Mouse (Mus musculus) intestine, embryonic 14.5 days (tissue): ENCODE measurements around the gene Slc26a8. TPM values are rescaled to one million over a fixed set of nuclear protein-coding genes. Genes with fewer than 3 reads are reported as not detected.

ENCODE experiments used
- ATAC-seq: fragments of 200-750 bp; cut with Nextera tagmentation; replicated peaks from 2 replicates; pipeline ENCODE4 v1.8.0; 2017; ENCODE audit warnings: low read depth, moderate number of reproducible peaks, moderate TSS enrichment, moderate library complexity; ENCODE audit not compliant: low FRiP score, low TSS enrichment
- DNase-seq: peaks from one replicate; pipeline ENCODE4 v3.0.0-alpha.2; 2018; ENCODE audit warnings: low spot score
- H3K27ac ChIP-seq: fragments of 300-500 bp; sonication (generic); 2 replicates; pipeline ENCODE4 v1.5.1; 2014; ENCODE audit warnings: low read depth, mild to moderate bottlenecking, control low read depth
- H3K27me3 ChIP-seq: fragments of 300-500 bp; sonication (generic); replicated peaks from 2 replicates; pipeline ENCODE4 v1.6.1; 2014; ENCODE audit warnings: low read length, control low read depth; ENCODE audit not compliant: control insufficient read depth, insufficient read depth
- H3K36me3 ChIP-seq: fragments of 300-500 bp; sonication (generic); 2 replicates; pipeline ENCODE4 v1.6.1; 2014; ENCODE audit warnings: low read length, control low read depth; ENCODE audit not compliant: control insufficient read depth, insufficient read depth
- H3K4me1 ChIP-seq: fragments of 300-500 bp; sonication (generic); replicated peaks from 2 replicates; pipeline ENCODE4 v1.6.1; 2014; ENCODE audit warnings: low read length, control low read depth, mixed read lengths; ENCODE audit not compliant: control insufficient read depth, insufficient read depth
- H3K4me2 ChIP-seq: fragments of 300-500 bp; sonication (generic); 2 replicates; pipeline ENCODE4 v1.6.1; 2014; ENCODE audit warnings: low read length
- H3K4me3 ChIP-seq: fragments of 300-500 bp; sonication (generic); 2 replicates; pipeline ENCODE4 v1.5.1; 2014; ENCODE audit warnings: low read depth, low read length, control low read depth, mixed read lengths
- H3K9ac ChIP-seq: fragments of 300-500 bp; sonication (generic); 2 replicates; pipeline ENCODE4 v1.6.1; 2014; ENCODE audit warnings: mild to moderate bottlenecking, low read length
- H3K9me3 ChIP-seq: fragments of 300-500 bp; sonication (generic); 2 replicates; pipeline ENCODE4 v1.6.1; 2016; ENCODE audit warnings: low read length, control low read depth; ENCODE audit not compliant: control insufficient read depth
- WGBS: fragments of 180-500 bp; shearing (Covaris S2); extraction: QIAGEN DNeasy Blood & Tissue Kit; methylation state at CpG from one replicate; pipeline ENCODE4 v1.1.7; 2014; 5-methylcytosine and 5-hydroxymethylcytosine counted together
- polyA plus RNA-seq: library from polyadenylated mRNA; unstranded; fragments of >200 nt; fragmentation: Nextera tagmentation; extraction: Ambion mirVana; gene quantifications from 2 replicates; pipeline ENCODE4 v1.2.1, GENCODE M21; 2014

Slc26a8 gene
- polyA plus RNA-seq, 1 experiment from 2014 or later, result 0.35 TPM

GRCm38 (mm10) chr17:28591476-28591875 lies 98.6 kb downstream of the Slc26a8 start:
- Histone ChIP-seq H3K4me2 (no peak overlapping the region), H3K27ac (no peak overlapping the region)
- 91% methylated on average over 5 of the region's 5 CpGs for WGBS

GRCm38 (mm10) chr17:28590596-28590995 lies 99.4 kb downstream of the Slc26a8 start:
- Histone ChIP-seq H3K9me3 (no peaks in the 10 kb centered on the region), H3K27ac (no peak overlapping the region), H3K4me1 (no peaks in the 10 kb centered on the region), H3K4me3 (no peak overlapping the region), H3K27me3 (no peaks in the 10 kb centered on the region), H3K4me2 (no peak overlapping the region), H3K9ac (no peak overlapping the region), H3K36me3 (peaks cover 73% of the 10 kb centered on the region)
- DNase-seq (no peak), ATAC-seq (no peak)
- 84% methylated on average over 3 of the region's 3 CpGs for WGBS

More at GRCm38 (mm10) chr17:28591476-28591875, 98.6 kb downstream of the Slc26a8 start:
- ATAC-seq (no peak), DNase-seq (no peak)
- Histone ChIP-seq H3K27me3 (no peaks in the 10 kb centered on the region), H3K9me3 (no peaks in the 10 kb centered on the region), H3K4me3 (no peak overlapping the region), H3K9ac (no peak overlapping the region), H3K36me3 (peaks cover 81% of the 10 kb centered on the region), H3K4me1 (no peaks in the 10 kb centered on the region)

- H3K4me3 ChIP-seq, result no peak overlapping the region
- H3K4me2 ChIP-seq, result no peak overlapping the region
- no peaks in the 10 kb centered on the region for H3K4me1 ChIP-seq
- H3K27me3 ChIP-seq, result no peaks in the 10 kb centered on the region
- 84% methylated on average over 2 of the region's 2 CpGs for WGBS
- peaks cover 60% of the 10 kb centered on the region for H3K36me3 ChIP-seq
- no peaks in the 10 kb centered on the region for H3K9me3 ChIP-seq
- no peak for DNase-seq
- no peak overlapping the region for H3K9ac ChIP-seq
- no peak overlapping the region for H3K27ac ChIP-seq
- ATAC-seq, result no peak
Measured at GRCm38 (mm10) chr17:28588591-28588990, 101.4 kb downstream of the Slc26a8 start.

Other genes starting within 250 kb of the Slc26a8 start
- 8.1 and 8.7 TPM in 2 replicates for gene Fkbp5, start 172.7 kb downstream of the Slc26a8 start, polyA plus RNA-seq
- gene Armc12, start 159.4 kb downstream of the Slc26a8 start, polyA plus RNA-seq, result not detected in 2 replicates
- gene Clpsl2, start 140.8 kb downstream of the Slc26a8 start, polyA plus RNA-seq, result not detected in 2 replicates
- 18.6 and 323 TPM in 2 replicates for gene Clps, start 129.5 kb downstream of the Slc26a8 start, polyA plus RNA-seq
- 1.5 and 2.0 TPM in 2 replicates for gene Lhfpl5, start 114.6 kb downstream of the Slc26a8 start, polyA plus RNA-seq
- gene Srpk1, start 67.5 kb downstream of the Slc26a8 start, polyA plus RNA-seq, result 124 and 126 TPM in 2 replicates
- 60.7 and 62.6 TPM in 2 replicates for gene Mapk14, start 1.1 kb upstream of the Slc26a8 start, polyA plus RNA-seq
- gene AC170998.1, start 35.9 kb upstream of the Slc26a8 start, polyA plus RNA-seq, result 4.0 and 4.7 TPM in 2 replicates
- 135 and 136 TPM in 2 replicates for gene Mapk13, start 79.1 kb upstream of the Slc26a8 start, polyA plus RNA-seq
- 11.1 and 12.9 TPM in 2 replicates for gene Brpf3, start 110.9 kb upstream of the Slc26a8 start, polyA plus RNA-seq
- gene Pnpla1, start 168.2 kb upstream of the Slc26a8 start, polyA plus RNA-seq, result 0.76 and 1.1 TPM in 2 replicates
- gene 4930539E08Rik, start 225.1 kb upstream of the Slc26a8 start, polyA plus RNA-seq, result 3.6 and 4.5 TPM in 2 replicates